Mouse (Mus musculus): Measurements from ENCODE around the gene Plekha8.

The Plekha8 gene

DNA sequence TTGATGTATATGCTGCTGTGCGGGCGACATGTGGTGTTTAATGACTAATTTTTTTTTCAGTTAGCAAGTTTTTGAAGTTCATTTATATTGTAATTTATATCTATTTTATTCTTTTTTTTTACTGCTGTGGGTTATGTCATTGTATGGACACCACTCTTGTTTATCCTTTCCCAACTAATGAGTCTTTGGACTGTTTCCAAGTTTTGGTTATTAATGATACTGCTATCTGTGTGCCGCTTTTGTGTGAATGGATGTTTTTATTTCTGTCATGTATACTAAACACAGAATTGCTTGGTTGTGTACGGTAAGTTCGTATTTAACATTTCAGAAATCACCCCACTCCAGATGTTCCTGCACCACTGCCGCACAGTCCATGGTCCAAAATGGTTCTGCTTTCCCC is 63.0 kb downstream of the Plekha8 start:
- no peak for DNase-seq

DNA sequence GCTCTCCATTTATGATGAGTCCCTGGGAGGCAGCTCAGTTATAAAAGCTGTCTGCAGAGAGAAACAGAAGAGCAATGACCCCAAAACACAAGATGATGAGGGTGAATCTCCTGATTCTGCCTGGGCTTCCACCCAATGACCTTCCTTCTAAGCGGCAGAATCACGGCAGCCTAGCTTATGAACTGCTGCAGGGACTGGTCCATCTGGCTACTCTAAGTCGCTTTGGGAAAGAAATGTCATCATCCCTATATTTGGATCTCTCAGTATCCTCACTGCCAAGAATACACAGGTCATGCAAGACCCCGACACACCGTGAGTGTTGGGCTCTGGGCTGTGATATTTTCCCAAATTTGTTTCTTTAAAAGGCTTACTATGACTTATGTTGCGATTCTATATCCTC is 75.0 kb downstream of the Plekha8 start:
- DNase-seq, result no peak

DNA sequence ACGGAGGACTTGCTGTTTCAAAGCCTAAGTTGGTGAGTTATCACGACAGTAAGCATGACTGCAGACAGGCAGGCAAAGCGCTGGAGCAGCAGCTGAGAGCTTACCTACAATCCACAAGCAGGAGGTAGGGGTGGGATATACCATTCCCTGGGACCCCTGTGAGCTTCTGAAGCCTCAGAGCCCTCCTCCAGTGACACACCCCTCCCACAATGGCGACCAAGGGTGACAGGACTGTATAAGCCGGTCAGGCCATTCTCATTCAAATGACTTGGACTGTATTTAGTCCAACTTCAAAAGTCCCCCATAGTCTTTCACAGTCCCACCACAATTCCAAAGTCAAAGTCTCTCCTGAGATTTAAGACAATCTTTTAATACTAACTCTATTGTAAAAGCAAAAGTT is 78.0 kb downstream of the Plekha8 start:
- DNase-seq, result no peak

DNA sequence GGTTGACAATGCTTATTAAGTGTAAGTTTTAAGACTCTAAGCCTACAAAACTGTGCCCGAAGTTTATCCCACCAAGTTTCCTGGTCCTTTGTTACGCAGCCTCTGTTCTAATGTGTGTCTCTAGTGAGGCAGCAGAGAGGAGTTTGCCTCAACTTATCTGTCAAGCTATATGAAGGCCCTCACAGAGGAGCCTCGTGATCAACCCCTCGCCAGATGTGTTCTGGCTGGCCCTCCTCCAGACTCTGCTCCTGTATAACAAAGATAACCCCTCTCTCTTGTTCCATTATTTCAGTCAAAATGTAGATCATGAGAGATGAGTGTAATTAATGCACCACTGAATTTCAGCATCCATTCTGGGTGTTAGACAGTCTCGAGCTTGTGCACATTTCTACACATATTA is 84.8 kb downstream of the Plekha8 start:
- DNase-seq, result no peak

DNA sequence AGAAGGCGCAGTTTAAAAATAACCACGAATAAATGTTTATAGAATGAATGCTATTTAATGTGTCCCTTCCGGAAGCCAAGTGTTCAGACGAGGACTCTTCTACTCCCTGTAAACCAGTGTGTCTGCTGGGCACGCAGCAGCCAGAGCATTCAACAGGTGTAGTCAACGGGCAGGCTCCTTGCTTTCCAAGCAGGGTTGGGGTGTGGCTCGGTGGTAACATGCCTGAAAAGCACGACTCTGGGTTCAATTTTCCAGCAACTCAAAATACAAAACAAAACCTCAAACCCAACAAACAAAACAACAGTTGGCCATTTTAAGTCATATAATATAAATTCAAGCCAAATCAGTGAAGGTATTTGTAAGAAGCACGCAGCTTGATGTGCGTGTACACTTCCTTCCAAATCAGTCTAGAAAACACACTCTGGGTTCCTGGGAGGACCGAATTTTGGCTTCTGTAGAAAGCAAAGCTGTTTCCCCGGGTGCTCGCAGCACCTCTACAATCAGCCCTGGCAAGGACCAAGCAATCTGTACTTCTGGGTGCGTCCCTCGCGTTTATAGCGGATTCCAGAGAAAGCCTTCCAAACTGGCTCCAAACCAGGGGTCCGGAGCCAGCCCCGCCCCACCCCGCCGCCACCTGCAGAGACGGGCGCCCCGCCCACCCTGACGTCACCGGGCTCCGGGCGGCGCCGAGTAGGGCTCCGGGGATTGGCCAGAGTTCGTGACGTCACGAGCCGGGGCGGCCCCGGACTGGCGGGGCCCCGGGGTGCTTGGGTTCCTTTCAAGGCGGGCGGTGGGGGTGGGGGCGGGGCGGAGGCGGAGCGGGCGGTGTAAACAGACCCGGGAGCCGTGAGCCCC is 86.2 kb downstream of the Plekha8 start, which contains the start of gene Mturn:
Gene Mturn (plus strand): TSS at position 734 of the 855 bp plus-strand sequence.
- peak; percentile 98 to 100 for DNase-seq

DNA sequence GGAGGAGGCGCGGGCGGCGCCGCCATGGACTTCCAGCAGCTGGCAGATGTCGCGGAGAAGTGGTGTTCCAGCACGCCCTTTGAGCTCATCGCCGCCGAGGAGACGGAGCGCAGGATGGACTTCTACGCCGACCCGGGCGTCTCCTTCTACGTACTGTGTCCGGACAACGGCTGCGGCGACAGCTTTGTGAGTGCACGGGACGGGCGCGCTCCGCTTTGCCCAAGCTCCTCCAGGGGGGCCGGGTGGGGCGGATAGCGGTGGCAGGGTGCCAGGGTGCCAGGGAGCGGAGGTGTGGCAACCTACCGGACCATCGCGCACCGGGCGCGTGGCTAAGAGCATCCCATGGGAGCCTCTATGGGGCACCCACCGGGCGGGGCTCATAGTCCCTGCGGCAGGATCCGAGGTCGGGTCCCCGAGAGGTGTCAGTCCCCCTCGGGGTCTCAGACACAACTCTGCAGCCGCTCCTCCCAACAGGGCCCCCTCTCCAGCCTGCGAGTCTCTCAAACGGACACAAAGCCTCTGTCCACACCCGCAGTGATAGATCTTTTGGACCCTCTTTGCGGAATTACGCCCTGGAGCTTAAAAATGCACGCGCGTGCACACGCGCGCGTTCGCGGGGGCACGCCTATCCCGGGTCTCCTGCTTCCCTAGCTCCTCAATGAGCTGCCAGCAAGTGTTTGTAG is 87.0 kb downstream of the Plekha8 start:
- DNase-seq, result no peak

DNA sequence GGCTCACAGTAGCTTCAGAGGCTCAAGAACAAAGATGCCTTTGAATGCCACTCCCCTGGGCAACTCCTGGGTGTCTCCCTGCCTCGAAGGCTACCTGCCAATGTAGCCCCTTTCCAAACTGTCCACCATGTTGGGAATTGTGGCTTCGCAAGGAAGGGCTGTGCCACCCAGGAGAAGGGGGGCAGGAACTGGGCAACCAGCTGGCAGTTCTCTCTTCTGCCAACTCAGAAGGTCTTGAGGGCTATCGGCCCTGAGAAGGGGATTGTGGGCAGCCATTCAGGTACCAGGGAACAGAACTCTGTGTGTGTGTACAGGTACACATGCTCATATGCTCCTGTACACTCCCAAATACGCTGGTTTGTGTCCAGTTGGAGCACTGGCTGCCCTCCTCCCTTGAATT is 89.2 kb downstream of the Plekha8 start:
- no peak for DNase-seq

DNA sequence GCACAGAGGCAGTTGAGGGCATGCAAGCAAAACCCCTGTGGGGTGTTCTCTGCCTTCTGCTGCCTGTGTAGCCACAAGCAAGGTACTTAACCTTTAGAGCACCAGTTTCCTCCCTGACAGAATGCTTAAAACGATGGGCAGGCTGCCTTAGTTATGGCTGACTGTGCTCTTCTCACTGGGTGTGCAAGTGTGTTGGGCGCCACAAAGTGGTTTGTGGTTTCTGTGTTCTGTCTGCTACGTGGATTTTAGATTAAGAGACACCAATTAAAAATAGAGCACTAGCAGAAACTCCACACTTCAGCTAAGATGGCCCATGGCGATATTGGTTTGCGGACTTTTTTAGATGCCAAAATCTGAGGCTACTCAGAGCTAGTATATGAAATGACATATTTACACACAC is 90.2 kb downstream of the Plekha8 start:
- DNase-seq, result no peak

DNA sequence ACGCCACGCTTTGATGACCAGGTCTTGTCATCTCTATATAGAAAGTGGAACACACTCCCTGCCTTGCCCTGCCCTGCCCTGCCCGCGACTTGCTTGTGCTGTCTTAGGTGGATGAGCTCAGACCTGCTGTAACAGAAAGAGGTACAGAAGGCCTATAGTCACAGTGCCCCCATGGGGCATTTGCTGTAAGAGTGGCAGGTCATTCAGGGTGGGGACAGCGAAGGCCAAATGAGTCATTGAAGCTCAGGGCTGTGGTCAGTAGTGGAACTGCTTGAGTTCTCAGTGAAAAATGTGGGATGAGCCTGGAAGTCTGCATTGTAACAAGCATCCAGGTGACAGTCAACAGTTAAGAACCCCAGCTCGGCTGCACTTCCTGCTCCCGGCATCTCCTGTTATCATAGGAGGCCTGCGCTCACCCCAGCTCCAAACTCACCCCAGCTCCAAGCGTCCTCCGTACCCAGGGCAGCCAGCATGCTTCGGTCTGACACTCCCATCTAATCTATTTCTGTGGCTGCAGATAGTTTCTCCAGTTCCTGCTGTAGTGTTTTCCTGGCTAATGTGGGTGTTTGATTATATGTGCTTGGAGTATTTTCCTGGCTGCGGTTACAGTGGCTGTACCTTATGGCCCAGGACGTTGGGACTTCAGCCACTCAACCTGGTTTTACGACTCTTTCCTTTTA is 90.9 kb downstream of the Plekha8 start:
- no peak for DNase-seq

DNA sequence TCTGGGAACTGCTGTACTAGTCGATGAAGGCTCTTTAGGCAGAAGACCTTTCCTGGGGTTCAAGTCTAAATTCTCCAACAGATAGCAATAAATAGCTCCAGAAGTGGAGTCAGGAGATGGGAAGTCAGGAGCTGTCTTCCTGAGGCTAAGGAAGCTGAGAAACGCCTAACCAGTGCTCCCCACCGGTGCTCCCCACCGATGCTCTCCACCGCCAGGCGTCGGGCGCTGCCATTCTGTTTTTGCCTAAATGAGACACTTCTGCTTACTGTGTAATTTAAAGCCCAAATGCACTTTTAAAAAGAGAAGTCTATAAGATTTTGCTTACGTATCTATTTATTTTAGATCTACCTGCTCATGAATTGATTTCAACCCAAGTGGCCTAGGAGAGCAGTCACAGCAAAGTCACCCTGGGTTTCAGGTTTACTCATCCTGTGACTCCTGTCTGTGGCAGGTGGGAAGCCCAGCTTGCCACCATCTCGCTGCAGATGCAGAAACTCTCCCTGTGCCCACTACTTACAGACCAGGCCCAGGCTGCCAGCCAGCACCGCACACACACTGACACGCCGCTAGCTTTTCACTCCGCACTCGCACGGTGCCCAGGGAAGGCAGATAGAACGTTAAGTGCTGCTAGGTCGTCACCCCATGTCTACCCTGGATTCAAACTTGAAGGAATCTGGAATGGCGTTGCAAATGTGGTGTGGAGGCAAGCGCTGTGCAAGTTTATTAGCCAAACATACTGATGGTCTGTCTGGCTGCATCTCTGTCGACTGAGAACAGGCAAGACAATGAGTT is 92.2 kb downstream of the Plekha8 start:
- DNase-seq, result no peak

DNA sequence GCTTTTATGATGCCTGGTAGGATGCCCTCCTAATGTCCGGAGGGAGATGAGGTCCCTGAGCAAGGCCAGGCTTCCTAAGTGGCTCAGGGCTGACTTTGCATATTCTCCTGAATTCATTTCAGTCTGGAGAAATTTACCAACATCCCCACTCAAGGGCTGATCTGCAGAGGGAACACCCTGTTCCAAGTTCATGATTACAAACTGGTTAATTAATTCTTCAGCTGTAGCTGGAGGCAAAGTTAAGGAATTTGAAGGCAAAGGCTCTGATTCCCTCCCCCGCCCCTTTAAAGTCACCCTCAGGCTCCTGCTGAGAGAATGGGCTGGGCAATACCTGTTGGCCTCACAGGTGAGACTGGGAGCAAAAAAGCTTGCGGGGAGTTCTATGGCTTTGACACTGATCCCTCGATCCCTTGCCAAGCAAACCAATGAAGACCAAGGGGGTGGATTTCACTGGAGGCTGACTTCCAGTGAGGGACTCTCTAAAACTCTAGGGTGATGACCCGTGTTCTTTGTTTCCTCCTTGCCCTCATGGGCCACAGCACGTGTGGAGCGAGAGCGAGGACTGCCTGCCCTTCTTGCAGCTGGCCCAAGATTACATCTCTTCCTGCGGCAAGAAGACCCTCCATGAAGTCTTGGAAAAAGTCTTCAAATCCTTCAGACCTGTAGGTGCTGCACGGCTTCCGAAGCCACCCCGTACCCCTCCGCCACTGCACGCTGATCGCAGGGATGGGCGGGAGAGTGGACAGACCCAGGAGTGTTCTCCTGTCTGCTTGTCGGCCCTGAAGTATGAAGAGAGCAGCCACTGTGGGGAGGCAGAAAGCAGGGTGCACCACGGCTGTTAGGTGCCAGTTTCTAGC is 93.8 kb downstream of the Plekha8 start:
- no peak for DNase-seq

DNA sequence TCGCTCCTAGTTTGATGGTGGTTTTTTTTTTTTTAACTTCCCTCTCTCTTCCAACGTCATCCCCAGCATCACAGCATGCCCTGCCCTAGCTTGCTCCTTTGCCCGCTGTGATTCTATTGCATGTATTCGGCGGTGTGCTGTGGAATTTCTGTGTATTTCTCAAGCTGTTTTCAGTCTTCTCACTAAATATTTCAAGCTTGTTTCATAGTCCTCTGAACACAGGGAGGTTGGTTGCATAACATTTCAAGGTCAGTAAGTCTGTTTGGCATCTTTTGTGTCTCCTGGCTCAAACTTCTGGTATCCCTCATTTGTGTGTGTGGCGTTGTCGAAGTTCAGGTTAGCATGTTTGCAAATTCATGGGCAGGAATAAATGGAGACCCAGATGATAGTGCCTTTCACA is 94.8 kb downstream of the Plekha8 start:
- no peak for DNase-seq

DNA sequence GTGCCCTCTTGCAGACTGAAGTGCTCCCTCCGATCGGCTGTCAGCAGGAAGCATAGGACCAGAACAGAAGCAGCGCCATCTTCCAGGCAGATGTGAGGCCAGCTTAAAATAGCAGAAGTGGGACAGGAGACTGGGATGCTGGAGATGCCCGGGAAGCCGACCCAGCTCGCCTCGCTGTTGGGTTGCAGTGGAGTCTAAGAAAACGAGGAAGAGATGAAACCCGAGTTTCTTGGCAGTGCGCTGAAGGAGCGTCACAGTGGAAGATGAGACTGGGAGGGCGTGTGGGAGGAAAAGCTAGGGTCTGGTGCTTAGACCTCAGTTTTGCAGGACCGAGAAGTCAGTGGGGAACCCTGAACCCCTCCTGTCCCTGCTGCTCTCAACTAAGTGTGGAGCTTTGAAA is 95.9 kb downstream of the Plekha8 start:
- no peak for DNase-seq

DNA sequence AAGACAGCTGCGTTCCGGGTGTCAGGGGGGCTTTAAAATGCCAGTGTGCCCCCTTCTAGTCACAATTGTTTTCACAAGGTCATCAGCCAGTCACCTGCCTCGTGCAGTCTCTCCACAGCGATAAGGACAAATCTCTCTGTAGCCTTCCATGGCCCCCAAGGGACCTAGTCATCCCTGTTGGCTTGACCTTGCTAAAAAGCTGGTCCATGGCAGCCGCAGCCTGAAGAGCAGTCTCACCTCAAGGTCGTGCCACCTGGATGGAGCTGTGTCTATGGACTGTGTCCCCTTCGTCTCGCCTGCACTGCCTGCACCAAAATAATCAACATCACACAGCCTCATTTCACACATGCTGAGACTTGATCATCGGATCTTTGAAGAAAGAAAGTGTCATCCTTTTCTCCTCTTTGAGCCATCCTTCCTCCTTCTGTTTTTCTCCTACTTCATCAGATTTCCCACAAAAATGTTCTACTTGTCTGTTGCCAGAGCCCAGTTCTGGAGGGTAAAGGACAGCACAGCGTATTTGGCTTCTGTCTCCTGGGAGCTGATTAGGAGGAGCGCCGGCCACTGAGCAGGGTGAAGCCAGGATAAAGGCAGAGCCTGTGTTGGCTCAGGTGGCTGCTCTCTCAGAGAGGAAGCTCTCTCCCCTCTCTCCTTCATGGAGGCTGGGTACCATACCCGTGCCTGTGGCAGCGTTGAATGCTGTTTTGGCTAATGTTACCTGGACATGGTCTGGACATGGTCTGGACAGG is 96.6 kb downstream of the Plekha8 start:
- DNase-seq, result no peak

DNA sequence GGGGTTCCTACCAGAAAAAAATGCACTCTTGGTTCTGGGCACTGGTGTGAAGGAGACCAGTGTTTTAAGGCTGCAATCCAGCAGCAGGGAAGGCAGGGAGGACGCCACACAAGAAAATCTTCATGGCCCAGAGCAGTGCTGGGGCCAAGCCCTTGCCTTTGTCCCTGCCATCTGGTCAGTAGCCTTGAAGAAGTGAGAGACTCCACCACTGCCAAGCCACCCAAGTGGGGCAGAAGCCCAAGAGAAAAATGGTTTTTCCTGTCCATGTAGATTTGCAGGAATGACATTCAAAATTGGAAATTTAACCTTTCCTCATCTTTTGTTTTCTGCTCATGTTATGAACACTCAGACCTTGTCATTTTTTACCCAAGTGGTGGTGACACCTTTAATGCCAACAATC is 97.3 kb downstream of the Plekha8 start:
- no peak for DNase-seq

DNA sequence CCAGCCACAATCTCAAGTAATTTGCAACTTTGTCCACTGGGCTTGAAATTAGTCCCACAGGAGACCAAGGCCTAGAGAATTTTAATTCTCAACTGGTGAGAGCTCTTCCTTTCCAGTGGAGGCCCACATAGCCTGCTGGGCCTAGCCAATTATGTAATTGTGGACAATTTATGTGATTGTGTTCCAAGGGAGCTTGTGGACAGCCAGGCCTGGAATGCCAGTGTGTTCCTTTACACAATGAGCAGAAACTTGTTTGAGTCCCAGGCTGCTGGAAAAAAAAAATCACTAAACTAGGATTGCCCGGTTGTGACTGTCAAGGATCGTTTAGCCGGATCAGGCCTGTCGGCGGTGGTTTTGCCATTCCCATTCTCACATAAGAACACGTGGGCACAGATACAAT is 98.4 kb downstream of the Plekha8 start:
- no peak for DNase-seq
